Mouse (Mus musculus): Measurements from ENCODE around the gene Bms1.
A peak's percentile ranks its signal among the peaks of the same experiment; 100 is the strongest.

The Bms1 gene

GRCm38 (mm10) chr6:118419050-118419920, at the start of gene Bms1:
Gene Bms1 (minus strand): TSS chr6:118419474.
- DNase-seq (ENCODE audit: low read depth, low spot score) = peak; percentile 97

- DNase-seq (ENCODE audit: low read depth, low spot score) = no peak
Observed at GRCm38 (mm10) chr6:118462069-118462705, 42.9 kb upstream of the Bms1 start.

- no peak for DNase-seq (ENCODE audit: low read depth, low spot score)
Observed at GRCm38 (mm10) chr6:118457726-118458125, 38.5 kb upstream of the Bms1 start.

GRCm38 (mm10) chr6:118455042-118455631, 35.9 kb upstream of the Bms1 start, which contains the start of gene Zfp248:
Gene Zfp248 (minus strand): TSS chr6:118455528.
- DNase-seq (ENCODE audit: low read depth, low spot score) = peak; percentile 89

DNA sequence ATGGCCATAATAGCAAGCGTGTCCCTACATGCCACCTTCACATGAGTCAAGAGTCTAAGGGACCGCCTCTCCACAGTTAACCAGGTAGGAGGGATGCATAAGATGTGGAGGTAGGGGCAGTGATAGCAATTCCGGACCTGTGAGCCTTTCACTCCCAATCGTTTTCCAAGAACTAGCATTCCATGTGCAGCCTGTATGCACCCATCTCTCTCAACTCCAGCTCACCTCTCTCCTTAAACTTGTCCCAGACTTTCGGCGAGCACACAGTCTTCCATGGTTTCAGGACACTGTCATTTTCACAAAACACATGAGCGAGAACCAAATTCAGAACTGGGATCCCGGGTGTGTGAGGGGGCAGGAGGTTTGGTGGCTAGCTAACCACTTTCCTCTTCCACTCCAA, 35.2 kb upstream of the Bms1 start:
- no peak for DNase-seq (ENCODE audit: low read depth, low spot score)

- no peak for DNase-seq (ENCODE audit: low read depth, low spot score)
Observed at GRCm38 (mm10) chr6:118431502-118431901, 12.2 kb upstream of the Bms1 start.

- DNase-seq (ENCODE audit: low read depth, low spot score) = no peak
Observed at GRCm38 (mm10) chr6:118426666-118427065, 7.4 kb upstream of the Bms1 start.

DNA sequence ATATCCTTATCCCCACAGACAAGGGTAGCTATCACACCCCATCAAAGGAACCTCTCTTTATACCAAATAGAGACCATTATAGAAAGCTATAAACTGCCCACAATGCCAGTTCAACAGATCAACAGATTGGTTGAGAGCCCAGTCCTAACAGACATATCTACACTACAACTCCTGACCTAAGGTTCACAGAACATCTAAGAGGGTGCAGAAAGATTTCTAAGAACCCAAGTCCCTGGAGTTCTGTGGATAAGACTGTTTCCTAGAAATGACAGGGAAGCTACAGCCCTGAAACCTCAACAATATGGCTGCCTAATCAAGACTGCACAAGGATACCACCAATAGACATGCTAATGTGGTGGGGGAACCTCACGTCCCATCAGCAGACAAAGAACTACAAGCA, 8.8 kb downstream of the Bms1 start:
- no peak for DNase-seq (ENCODE audit: low read depth, low spot score)

- DNase-seq (ENCODE audit: low read depth, low spot score) = no peak
Observed at GRCm38 (mm10) chr6:118408510-118408909, 10.8 kb downstream of the Bms1 start.

GRCm38 (mm10) chr6:118406421-118406820, 12.9 kb downstream of the Bms1 start:
- DNase-seq (ENCODE audit: low read depth, low spot score) = no peak

- no peak for DNase-seq (ENCODE audit: low read depth, low spot score)
Observed at GRCm38 (mm10) chr6:118390746-118391145, 28.5 kb downstream of the Bms1 start.

- DNase-seq (ENCODE audit: low read depth, low spot score) = no peak
Observed at GRCm38 (mm10) chr6:118385962-118386361, 33.3 kb downstream of the Bms1 start.

DNA sequence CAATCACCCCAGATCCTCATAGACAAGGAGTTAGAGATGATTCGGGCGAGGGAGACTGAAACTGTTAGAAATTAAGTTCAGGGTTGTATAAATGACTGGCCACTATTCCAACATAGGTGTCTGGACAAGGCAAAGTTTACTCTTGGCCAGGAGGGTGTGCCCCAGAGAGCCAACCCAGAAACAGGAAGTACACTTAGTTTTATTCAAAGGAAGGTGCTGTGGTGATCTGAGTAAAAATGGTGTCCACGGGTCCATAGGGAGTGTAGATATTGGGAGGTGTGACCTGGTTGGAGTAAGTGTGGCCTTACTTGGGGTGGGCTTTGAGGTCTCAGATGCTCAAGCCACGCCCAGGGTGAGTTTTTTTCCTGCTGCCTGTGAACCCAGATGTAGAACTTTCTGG, 38.0 kb downstream of the Bms1 start:
- DNase-seq (ENCODE audit: low read depth, low spot score) = no peak

DNA sequence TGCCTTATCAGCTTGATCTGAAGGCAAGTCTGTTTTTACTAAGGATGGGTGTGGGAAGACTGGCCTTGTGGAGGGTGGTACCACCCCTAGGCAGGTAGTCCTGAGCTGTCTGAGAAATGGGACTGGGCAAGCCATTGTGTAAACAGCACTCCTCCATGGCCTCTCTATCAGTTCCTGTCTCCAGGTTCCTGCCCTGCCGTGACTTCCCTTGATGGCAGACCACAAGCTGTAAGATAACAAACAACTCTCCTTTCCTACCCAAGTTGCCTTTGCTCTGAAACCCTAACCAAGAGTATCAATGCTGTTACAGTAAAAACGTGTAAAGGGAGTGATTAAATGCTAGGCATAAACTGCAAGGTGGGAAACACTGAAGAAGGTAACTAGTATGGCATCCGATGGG, 38.6 kb downstream of the Bms1 start:
- DNase-seq (ENCODE audit: low read depth, low spot score) = no peak

DNA sequence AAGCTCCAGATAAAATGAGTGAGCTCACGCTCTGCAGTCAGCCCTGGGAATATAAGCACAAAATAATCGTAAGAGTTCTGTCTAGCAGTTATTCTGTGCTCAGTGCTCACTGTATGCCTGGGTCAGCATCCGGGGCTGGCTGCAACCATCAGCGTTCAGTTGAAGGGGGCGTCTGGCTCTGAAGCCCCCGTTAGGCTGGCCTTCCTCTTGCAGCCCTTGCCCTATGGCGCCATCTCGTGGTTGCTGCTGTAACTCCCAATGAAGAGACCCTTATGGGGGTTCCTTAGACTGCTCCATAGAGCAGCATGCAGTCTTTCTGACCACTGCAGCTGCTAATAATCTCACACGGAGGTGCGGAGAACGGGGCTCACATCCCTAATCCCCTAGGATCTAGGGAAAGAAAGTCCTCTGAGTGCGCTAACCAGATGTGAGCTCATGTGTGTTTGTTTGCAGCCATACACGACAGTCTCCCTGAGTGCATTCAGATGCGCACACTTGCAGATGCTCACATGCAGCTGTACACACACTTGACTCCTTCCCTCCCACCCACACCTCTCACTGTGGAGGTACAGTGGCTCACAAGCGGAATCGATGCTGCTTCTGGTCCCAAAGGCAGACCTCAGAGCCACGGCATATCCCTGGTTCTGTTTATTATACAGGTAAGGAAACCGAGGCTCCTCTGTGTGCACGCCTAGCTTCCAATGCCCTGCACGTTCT, 39.7 kb downstream of the Bms1 start:
- DNase-seq (ENCODE audit: low read depth, low spot score) = peak; percentile 68

DNA sequence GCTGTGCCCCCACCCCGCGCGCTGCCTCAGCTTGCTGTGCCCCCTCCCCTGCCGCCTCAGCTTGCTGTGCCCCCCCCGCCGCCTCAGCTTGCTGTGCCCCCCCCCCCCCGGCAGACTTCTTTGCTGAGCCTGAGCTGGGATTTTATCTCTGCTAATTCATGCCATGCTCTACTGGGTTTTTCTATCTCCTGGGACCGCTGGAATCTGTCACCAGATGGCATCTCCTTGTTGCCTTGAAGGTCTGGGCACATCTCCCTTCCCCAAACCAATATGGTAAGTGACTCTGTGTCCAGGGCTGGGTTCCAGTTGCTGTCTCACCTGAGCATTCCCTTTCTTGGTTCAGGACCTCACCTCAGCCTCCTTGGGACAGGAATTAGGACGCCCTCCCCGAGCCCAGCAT, 41.7 kb downstream of the Bms1 start:
- no peak for DNase-seq (ENCODE audit: low read depth, low spot score)

- no peak for DNase-seq (ENCODE audit: low read depth, low spot score)
Observed at GRCm38 (mm10) chr6:118376023-118376422, 43.3 kb downstream of the Bms1 start.

GRCm38 (mm10) chr6:118375457-118375856, 43.8 kb downstream of the Bms1 start:
- DNase-seq (ENCODE audit: low read depth, low spot score) = no peak

DNA sequence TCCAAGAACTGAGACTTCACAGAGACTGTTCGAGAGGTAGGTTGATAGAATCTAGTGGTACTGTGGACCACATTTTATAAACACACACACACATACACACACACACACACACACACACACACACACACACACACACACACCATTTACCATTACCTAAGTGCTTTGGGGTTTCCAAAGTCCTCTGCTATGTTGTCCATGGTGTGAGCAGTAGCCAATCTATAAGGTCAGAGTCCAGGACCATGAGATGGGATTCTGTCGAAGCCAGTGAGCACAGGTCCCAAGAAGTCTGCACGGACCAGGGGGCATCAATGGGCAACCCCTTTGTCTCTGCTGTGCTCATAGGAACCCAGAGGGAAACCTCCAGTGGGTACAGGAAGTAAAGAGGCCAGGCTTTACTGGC, 44.2 kb downstream of the Bms1 start:
- DNase-seq (ENCODE audit: low read depth, low spot score) = no peak

DNA sequence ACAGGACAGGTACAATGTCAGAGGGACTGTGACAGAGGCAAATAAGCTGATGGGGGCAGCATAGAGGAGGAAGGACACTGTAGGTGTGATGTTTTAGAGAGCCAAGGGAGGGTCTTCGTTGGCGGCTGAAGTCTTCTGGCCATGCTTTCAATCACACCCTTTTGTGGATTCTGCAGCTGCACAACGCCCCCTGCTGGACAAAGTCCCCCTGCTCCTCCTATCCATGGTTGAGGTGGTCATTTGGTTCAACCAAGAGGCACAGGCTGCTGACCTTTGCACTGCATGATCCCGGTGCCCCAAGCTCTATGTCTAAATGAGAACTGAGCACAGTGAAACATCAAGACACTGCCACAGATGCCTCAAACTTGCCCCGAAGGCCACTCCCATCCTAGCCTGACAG, 46.0 kb downstream of the Bms1 start:
- DNase-seq (ENCODE audit: low read depth, low spot score) = peak; percentile 39

DNA sequence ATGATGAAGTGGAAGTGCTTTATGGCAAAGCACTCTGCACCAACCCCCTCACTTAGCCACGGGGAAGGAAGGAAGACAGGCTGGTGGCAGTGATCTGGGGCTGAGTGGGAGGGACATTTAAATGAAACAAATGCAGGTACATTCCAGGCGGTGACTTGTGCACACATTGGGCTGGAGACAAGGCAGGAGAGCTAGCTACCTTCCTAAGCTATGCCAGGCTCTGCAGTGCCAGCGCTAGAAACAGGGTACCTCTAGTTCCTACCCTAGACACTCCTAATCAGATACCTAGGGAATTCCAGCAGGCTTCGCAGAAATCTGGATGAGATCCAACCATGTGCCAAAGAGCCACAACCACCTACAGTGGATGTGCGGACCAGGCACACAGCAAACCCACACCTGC, 46.5 kb downstream of the Bms1 start:
- DNase-seq (ENCODE audit: low read depth, low spot score) = no peak

DNA sequence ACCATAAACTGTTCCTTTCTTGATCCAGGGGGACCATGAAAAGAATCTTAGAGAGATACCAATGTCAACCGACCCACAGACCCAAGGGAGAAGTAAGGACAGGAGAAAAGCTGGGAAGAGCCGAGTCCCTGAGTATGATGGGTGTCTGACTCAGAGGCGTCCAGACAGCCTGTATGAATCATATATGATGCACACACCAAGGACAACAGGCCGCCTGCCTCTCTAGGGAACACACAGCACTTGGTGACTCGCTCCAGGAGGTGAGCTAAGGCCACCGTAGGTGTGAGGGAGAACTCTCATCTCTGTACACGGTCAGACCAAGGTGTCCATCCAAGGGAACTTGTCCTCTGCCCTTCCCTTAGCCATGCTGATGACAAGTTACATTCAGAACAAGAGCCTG, 51.8 kb downstream of the Bms1 start:
- DNase-seq (ENCODE audit: low read depth, low spot score) = no peak

Measured in CD4-positive, CD25-positive, alpha-beta regulatory T cell, adult 2 months (primary cell).